Mouse (Mus musculus) forebrain, embryonic 12.5 days (tissue): Measurements from ENCODE around the gene Elovl4. TPM values are rescaled to one million over a fixed set of nuclear protein-coding genes. Genes with fewer than 3 reads are reported as not detected.

Experiments used
- ATAC-seq: fragments of 200-750 bp; cut with Nextera tagmentation; 2 replicates; pipeline ENCODE4 v1.8.0; 2017; ENCODE audit warnings: moderate TSS enrichment; ENCODE audit not compliant: low FRiP score
- H3K27ac ChIP-seq: fragments of 300-500 bp; sonication (generic); 2 replicates; pipeline ENCODE4 v1.5.1; 2016; ENCODE audit warnings: mild to moderate bottlenecking
- H3K27me3 ChIP-seq: fragments of 300-500 bp; sonication (generic); 2 replicates; pipeline ENCODE4 v1.6.1; 2016; ENCODE audit warnings: mild to moderate bottlenecking
- H3K36me3 ChIP-seq: fragments of 300-500 bp; sonication (generic); replicated peaks from 2 replicates; pipeline ENCODE4 v1.6.1; 2016; ENCODE audit warnings: mild to moderate bottlenecking
- H3K4me1 ChIP-seq: fragments of 300-500 bp; sonication (generic); 2 replicates; pipeline ENCODE4 v1.6.1; 2016
- H3K4me2 ChIP-seq: fragments of 300-500 bp; sonication (generic); 2 replicates; pipeline ENCODE4 v1.6.1; 2016; ENCODE audit warnings: mild to moderate bottlenecking, moderate library complexity
- H3K4me3 ChIP-seq: fragments of 300-500 bp; sonication (generic); replicated peaks from 2 replicates; pipeline ENCODE4 v1.5.1; 2016; ENCODE audit warnings: mild to moderate bottlenecking
- H3K9ac ChIP-seq: fragments of 300-500 bp; sonication (generic); 2 replicates; pipeline ENCODE4 v1.6.1; 2016; ENCODE audit warnings: mild to moderate bottlenecking
- H3K9me3 ChIP-seq: fragments of 300-500 bp; sonication (generic); 2 replicates; pipeline ENCODE4 v1.6.1; 2016
- WGBS: fragments of 180-500 bp; shearing (Covaris S2); methylation state at CpG from one replicate; pipeline ENCODE4 v1.1.7; 2016; 5-methylcytosine and 5-hydroxymethylcytosine counted together
- polyA plus RNA-seq: library from polyadenylated mRNA; unstranded; fragments of >200 nt; fragmentation: Nextera tagmentation; extraction: Ambion mirVana; gene quantifications from 2 replicates; pipeline ENCODE4 v1.2.1, GENCODE M21; 2016

Elovl4 gene
- 47.9 and 49.9 TPM in 2 replicates for polyA plus RNA-seq

DNA sequence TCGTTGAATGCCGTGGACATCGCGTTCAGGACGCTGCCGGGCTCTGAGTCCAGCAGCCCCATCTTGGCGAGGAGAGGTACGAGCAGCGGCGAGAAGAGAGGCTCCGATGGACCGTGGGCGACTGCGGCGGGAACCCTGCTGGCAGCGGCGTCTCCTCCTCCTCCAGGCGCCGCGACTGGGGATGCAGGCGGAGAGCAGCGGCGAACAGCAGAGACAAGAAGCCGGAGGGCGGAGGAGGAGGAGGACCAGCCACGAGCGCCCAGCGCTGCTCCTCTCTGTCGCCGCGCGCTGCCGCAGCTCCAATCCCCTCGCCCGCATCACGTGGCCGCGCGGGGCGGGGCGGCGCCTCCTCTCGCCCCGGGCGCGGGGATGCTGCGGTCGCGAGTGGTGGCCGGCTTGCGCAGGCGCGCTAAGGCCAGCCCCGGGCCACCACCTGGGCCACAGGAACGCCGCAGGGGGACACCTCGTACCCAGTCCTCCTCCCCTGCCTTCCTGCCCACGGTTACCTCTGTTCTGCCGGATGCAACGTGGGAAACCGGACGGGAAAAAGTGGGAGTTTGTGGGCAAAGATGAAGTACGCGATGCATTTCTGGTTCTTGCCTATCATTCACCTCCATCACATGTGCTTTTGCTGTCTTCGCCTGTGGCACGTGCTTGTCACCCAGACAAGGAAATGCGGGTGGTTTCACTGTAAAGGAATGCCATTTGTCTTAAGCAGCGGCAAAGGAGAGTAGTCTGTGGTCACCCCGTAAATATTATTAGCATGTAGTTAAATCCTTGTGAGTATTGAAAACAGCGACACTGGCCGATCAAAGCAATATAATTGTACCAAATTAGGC, at the start of gene Elovl4:
Gene Elovl4 (minus strand): TSS at position 301 of the 839 bp plus-strand sequence.
- peak within 1 kb of the TSS; percentile 84 for H3K9ac ChIP-seq
- ATAC-seq = peak; percentile 94
- H3K27ac ChIP-seq = peak within 1 kb of the TSS; percentile 90
- peak within 1 kb of the TSS; percentile 79 for H3K4me2 ChIP-seq
- H3K4me1 ChIP-seq = peaks cover 18% of the 10 kb centered on the region
- H3K36me3 ChIP-seq = no peaks in the 10 kb centered on the region
- H3K9me3 ChIP-seq = no peaks in the 10 kb centered on the region
- WGBS = 1% methylated on average over 64 of the region's 71 CpGs
- H3K27me3 ChIP-seq = no peaks in the 10 kb centered on the region; the same call in 1 of the 2 replicates
- peak within 1 kb of the TSS; percentile 72 for H3K4me3 ChIP-seq

DNA sequence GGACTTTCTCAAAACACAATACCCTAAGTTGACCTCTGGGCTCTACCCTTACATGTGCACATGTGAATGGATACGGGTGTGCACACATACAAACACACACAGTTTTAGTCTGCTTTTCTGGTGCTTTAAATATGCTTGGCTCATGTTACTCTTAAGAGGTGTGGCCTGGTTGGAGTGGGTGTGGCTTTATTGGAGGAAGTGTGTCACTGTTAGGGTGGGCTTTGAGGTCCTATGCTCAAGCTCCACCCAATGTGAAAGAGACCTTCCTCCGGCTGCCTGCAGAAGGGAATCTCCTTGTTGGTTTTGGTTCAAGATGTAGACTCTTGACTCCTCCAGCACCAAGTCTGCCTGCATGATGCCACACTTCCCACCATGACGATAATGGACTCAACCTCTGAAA, 46.4 kb upstream of the Elovl4 start:
- 97% methylated on average over 3 of the region's 3 CpGs for WGBS
- ATAC-seq = no peak
- Histone ChIP-seq H3K4me3 (no peak overlapping the region), H3K9ac (no peak overlapping the region), H3K4me1 (no peaks in the 10 kb centered on the region), H3K27me3 (no peaks in the 10 kb centered on the region), H3K4me2 (no peak overlapping the region), H3K36me3 (peaks cover 51% of the 10 kb centered on the region), H3K9me3 (no peaks in the 10 kb centered on the region), H3K27ac (no peak overlapping the region)

DNA sequence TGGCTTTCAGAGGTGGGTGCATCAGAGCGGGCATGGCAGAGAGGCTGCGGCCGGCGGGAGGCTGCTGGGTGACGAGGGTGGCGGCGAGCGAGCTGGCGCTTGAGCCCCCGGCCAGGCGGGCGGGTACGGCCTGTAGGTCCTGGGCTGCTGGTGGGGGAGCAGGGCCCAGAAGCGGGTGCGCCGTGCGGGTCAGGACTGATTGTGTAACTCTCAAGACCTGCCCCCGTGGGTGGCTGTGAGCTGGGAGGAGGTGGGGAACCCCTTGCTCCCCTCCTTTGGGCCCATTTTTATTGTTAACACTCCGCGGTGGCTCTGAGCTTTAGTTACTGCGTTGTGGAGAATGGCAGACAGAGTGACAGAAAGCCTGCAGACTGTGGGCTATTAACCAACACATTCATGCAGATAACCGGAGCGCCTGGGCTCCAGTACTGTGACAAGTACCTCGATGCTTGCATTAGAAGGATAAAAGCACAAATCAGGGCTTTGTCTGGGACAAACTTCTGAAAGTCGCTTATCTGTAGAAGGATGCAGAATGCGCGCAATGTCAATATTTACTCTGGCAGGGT, 28.8 kb upstream of the Elovl4 start:
- H3K27me3 ChIP-seq = no peaks in the 10 kb centered on the region
- H3K4me1 ChIP-seq = peaks cover 17% of the 10 kb centered on the region
- peak overlapping the region; percentile 47; the same call in 1 of the 2 replicates for H3K27ac ChIP-seq
- H3K9ac ChIP-seq = peak overlapping the region; percentile 70
- H3K9me3 ChIP-seq = no peaks in the 10 kb centered on the region
- peaks cover 2% of the 10 kb centered on the region; the same call in 1 of the 2 replicates for H3K36me3 ChIP-seq
- WGBS = 3% methylated on average over 27 of the region's 27 CpGs
- H3K4me3 ChIP-seq = peak overlapping the region; percentile 89
- H3K4me2 ChIP-seq = peak overlapping the region; percentile 72
- ATAC-seq = peak; percentile 81; the same call in 1 of the 2 replicates

DNA sequence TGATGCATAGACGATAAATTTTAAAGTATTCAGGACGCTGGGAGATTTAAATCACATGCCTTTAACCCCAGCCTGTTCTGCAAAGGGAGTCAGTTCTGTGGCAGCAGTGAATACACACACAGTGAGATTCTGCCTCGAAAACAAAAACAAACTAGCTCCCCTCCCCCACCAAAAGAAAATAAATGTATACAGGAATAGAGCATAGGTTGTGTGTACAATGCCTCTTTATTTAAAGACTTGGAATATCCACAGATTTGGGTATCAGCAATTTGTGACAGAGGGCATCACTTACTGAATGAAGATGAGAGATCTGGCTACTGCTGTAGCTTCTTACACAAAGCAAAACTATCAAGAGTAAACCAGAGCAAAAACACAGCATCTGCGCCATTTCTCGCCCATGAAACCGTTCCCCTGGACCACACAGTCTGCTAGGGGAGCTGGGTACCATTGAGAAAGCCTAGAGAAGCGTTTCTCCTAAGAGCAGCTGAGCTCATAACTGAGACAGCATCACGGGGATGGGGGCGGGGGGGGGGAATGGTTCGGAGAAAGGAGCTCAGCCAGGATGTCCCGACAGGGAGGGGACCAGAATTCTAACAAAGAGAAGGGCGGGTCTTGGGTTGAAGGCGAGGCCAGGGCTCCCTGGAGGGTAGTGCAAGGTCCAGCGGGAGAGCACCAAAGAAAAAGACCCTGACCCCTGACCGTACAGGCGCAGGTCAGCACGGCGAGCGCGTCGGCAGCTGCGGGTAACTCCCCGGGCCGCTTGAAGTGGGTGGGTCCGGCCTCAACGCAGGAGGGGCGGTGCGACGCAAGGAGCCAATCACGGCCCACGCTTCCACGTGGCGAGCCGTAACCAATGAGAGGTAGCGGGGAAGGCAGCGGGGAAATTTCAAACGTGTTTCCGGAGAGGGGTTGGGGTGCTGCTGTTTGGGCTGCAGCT, 28.0 kb upstream of the Elovl4 start, which contains the start of gene Ttk:
Gene Ttk (plus strand): TSS at position 879 of the 937 bp plus-strand sequence.
- Histone ChIP-seq H3K27ac (peak within 1 kb of the TSS; percentile 94), H3K36me3 (no peaks in the 10 kb centered on the region; the same call in 1 of the 2 replicates), H3K4me2 (peak within 1 kb of the TSS; percentile 72), H3K9me3 (no peaks in the 10 kb centered on the region), H3K9ac (peak within 1 kb of the TSS; percentile 70), H3K4me3 (peak within 1 kb of the TSS; percentile 89), H3K27me3 (no peaks in the 10 kb centered on the region), H3K4me1 (peaks cover 17% of the 10 kb centered on the region)
- ATAC-seq = peak; percentile 99
- WGBS = under 1% methylated on average over 38 of the region's 38 CpGs

DNA sequence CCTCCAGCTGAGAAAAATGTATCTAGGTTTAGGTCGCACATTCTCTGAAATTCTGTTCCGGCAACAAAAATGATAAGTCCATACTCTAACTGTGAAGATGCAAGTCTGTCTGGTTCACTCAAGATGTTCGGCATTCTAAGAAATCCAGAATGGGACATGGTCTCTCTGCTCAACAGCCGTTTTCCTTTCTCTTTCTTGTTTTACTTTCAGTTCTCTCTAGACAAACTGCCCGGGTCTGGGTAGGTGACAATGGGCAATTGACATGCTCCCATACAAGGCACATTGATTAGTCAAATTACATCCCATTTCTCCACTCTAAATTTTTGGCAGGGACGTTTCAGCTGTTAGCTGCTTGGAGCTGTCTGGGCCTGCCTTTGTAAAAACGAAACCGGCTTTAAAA, 25.1 kb upstream of the Elovl4 start:
- Histone ChIP-seq H3K27ac (no peak overlapping the region), H3K9me3 (no peaks in the 10 kb centered on the region), H3K4me1 (peaks cover 13% of the 10 kb centered on the region), H3K4me2 (no peak overlapping the region), H3K27me3 (no peaks in the 10 kb centered on the region), H3K36me3 (no peaks in the 10 kb centered on the region), H3K9ac (no peak overlapping the region), H3K4me3 (no peak overlapping the region)
- whole genome bisulfite sequencing = 78% methylated on average over 8 of the region's 8 CpGs
- ATAC-seq = no peak

DNA sequence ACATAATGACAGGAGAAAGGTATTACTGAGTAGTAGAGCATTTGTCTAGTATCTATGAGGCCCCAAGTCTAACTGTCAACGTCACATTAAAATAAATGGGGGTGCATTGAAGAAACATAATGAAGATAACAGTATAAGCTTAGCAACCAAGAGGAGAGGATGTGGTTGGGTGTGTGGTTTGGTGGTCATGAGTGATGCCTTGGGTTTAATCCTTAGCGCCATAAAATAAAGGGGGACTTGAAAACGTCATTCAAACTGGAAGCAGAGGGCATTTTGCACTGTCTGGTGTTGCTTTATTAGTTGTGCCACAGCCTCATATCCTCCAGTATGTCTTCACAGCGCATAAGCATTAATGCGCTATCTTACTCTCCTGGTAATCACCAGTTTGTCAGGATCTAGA, 23.8 kb upstream of the Elovl4 start:
- Histone ChIP-seq H3K9me3 (no peaks in the 10 kb centered on the region), H3K4me3 (no peak overlapping the region), H3K4me2 (no peak overlapping the region), H3K27me3 (no peaks in the 10 kb centered on the region), H3K27ac (no peak overlapping the region), H3K9ac (no peak overlapping the region), H3K36me3 (no peaks in the 10 kb centered on the region), H3K4me1 (peaks cover 2% of the 10 kb centered on the region; the same call in 1 of the 2 replicates)
- WGBS = 87% methylated on average over 5 of the region's 5 CpGs
- no peak for ATAC-seq

DNA sequence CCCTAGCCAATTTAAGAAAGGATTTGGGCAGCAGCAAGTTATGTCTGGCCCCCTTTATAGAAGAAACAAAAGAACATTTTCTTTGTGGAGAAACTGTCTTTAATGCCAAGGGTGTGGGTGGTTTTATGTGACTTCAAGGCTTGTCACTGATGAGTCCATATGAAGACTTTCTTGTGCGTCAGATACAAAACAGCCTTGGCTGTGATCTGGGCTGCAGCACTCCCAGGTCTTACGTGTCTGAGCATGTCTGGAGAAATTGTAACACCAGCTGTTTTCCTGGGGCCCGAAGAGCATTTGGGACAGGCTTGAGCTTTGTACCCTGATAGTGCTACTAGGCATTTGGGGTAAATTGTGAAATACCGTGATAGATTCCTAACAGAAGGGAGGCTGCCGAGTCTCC, 16.8 kb upstream of the Elovl4 start:
- Histone ChIP-seq H3K4me1 (no peaks in the 10 kb centered on the region), H3K27me3 (no peaks in the 10 kb centered on the region), H3K36me3 (no peaks in the 10 kb centered on the region), H3K4me3 (no peak overlapping the region), H3K9ac (no peak overlapping the region), H3K27ac (no peak overlapping the region), H3K4me2 (no peak overlapping the region), H3K9me3 (no peaks in the 10 kb centered on the region)
- ATAC-seq = no peak
- WGBS = 80% methylated on average over 5 of the region's 5 CpGs

DNA sequence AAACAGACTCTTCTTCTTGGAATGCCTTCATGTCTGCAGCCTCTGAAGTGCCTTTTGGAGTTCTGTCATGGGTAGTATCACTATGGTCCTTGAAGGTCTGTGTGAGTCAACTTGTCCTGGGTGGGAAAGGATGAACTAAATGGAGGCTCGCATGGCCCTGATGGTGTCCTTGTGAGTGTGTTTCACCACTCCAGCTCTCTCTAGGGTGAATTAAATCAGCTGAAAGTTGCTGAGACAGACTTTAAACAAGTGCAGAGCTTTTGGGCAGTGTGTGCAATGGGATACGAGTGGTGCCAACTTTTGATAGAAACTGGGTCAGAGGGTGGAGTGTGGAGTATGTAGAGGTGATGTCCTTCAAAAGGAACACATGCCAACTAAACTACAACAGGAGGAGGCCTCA, 14.9 kb upstream of the Elovl4 start:
- H3K4me3 ChIP-seq = no peak overlapping the region
- H3K9me3 ChIP-seq = no peaks in the 10 kb centered on the region
- no peaks in the 10 kb centered on the region for H3K4me1 ChIP-seq
- WGBS = 93% methylated on average over 2 of the region's 2 CpGs
- no peak overlapping the region for H3K27ac ChIP-seq
- H3K4me2 ChIP-seq = no peak overlapping the region
- no peak for ATAC-seq
- H3K9ac ChIP-seq = no peak overlapping the region
- no peaks in the 10 kb centered on the region for H3K36me3 ChIP-seq
- H3K27me3 ChIP-seq = no peaks in the 10 kb centered on the region

DNA sequence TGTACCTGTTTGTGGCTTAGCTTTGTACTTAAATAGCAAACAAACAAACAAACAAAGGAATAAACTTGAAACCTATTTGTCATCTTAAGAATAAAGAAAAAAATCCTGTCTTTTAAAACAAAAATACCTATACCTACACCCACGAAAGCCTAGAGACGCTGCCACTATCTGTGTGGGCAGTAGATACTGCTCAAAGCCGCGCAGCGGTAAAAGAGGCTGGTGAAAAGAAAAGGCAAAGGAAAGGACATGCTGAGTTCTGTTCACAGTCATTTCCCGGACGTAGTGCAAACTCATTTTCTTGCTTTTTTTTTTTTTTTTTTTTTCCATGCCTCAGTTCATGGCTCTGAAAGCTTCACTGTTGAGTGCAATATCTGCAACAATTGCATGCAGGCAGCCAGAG, 13.1 kb upstream of the Elovl4 start:
- 67% methylated on average over 7 of the region's 7 CpGs for WGBS
- Histone ChIP-seq H3K27ac (no peak overlapping the region), H3K27me3 (no peaks in the 10 kb centered on the region), H3K9me3 (no peaks in the 10 kb centered on the region), H3K4me2 (no peak overlapping the region), H3K4me1 (no peaks in the 10 kb centered on the region), H3K4me3 (no peak overlapping the region), H3K9ac (no peak overlapping the region), H3K36me3 (no peaks in the 10 kb centered on the region)
- ATAC-seq = no peak

DNA sequence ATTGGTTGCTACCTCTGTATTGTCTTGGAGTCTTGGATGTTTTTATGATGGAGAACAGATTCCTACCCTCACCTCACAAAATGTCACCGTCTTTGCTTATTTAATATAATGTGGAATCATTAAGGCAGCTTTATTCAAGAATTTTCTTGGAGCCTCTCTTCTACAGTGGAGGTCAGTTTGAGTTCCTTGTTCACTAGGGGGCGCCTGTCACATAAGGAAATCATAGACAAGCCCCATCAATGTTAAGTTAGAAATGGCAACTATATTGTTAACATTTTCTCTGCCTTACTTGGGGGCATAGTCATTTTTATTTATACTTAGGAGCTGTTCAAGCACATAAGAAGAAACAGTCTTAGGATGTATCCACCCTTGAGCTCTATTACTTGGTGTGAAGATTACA, 1.5 kb upstream of the Elovl4 start:
- no peaks in the 10 kb centered on the region; the same call in 1 of the 2 replicates for H3K27me3 ChIP-seq
- no peaks in the 10 kb centered on the region for H3K9me3 ChIP-seq
- no peak overlapping the region for H3K4me2 ChIP-seq
- no peak overlapping the region for H3K4me3 ChIP-seq
- no peak overlapping the region for H3K9ac ChIP-seq
- H3K4me1 ChIP-seq = peaks cover 18% of the 10 kb centered on the region
- H3K36me3 ChIP-seq = no peaks in the 10 kb centered on the region
- no peak for ATAC-seq
- 3% methylated on average over 2 of the region's 2 CpGs for WGBS
- no peak overlapping the region for H3K27ac ChIP-seq

DNA sequence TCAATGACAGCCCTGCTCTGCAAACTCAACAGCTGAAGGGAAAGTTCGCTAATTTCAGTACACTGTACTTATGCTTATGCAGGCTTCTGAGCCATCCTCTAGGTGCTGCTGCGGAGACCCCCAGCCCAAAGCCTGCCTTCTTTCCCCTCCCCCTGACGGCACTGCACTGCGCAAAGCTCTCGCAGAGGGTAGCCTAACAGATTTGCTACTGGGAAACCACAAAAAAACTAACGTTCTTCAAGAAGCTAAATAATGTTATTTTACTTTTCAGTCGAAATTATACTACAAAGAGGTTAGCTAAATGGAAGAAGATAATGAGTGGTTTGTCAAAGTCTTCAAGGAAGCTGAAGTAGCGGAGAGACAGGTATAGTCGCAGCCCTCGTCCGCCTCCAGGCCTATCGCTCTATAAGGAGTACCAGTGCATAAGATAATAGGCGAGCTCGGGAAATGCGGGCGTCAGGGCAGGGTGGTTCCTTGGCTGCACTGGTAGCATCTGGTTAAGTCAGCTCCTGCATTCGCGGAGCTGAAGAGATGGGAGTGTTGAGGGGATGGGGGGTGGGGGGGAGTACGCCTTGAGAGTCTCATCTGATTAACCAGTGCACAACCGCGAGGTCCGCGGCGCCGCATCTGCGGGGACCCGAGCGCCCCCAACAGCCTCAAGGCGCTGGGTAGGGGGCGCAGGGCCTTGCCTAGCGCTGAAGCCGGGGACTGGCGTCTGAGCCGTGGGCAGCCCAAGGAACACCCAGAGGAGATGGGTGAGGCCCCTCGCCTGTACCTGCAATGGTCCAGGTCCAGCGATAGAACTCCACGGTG, 707 bp downstream of the Elovl4 start:
- no peaks in the 10 kb centered on the region; the same call in 1 of the 2 replicates for H3K27me3 ChIP-seq

More for the DNA sequence above, 707 bp downstream of the Elovl4 start:
- Histone ChIP-seq H3K4me2 (peak overlapping the region; percentile 79), H3K9ac (peak overlapping the region; percentile 84), H3K9me3 (no peaks in the 10 kb centered on the region), H3K4me3 (peak overlapping the region; percentile 72), H3K4me1 (peaks cover 18% of the 10 kb centered on the region), H3K36me3 (no peaks in the 10 kb centered on the region), H3K27ac (peak overlapping the region; percentile 90)
- WGBS = under 1% methylated on average over 37 of the region's 37 CpGs
- peak; percentile 81 for ATAC-seq
